Mouse (Mus musculus) stomach, postnatal 0 days (tissue): ENCODE measurements around the gene D630045J12Rik.

Experiments used
- CTCF ChIP-seq: IDR thresholded peaks from 2 replicates; pipeline ENCODE4 v1.5.1; 2016; ENCODE audit warnings: antibody characterized with exemption, low read depth, mild to moderate bottlenecking, moderate library complexity
- EP300 ChIP-seq: optimal IDR thresholded peaks from 2 replicates; pipeline ENCODE3; 2016; ENCODE audit warnings: antibody characterized with exemption

DNA sequence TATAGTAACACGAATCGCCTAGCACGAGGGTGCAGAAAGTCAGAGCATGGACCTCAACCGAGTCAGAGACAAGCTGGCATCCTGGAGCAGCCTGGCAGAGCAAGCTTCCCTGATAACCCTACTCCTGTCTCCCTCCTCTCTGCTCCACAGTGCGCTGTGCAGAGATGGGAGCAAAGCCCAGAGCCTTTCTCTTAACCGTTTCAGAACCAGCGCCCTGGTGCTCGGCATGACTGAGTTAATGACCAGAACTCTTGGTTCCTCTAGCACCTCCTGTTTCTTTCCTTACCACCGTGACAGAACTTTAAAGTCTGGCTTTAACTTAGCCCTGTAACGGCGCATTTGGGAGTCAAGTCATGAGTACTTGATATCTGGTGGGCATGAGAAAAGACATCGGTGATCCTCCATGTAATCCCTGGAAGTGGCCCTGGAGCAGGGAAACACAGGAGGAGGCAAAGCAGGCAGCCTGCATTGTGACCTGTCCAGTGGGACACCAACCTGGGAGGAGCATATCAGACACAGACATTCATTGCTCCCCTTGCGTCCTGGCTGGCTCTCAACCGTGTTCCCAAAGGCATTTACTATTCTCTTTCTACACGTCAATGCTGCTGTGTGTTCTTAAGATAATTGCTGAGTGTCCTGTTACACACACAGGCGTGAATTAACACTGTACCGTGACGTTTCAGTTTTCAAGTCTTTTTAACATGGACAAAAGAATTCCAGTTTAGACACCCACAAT is 130.2 kb downstream of the D630045J12Rik start:
- TF ChIP-seq CTCF (no peak), EP300 (no peak)
